In genomic region chr1:153486767-153487499, GRCm38 (mm10) we compare ENCODE assay signal across 8 mouse cellular contexts. TPM values are rescaled to one million over a fixed set of nuclear protein-coding genes. Genes with fewer than 3 reads are reported as not detected.
DNase-seq lines count a peak whose midpoint lies in the region; ATAC-seq and TF ChIP-seq lines count a peak whose summit lies in the region.

No protein-coding gene starts in this region.

- no peaks in the 10 kb centered on the region for H3K27me3 ChIP-seq in embryonic facial prominence, embryonic 15.5 days
- H3K27me3 ChIP-seq in heart, embryonic 15.5 days: no peaks in the 10 kb centered on the region
- H3K27me3 ChIP-seq in lung, postnatal 0 days (replicated peaks; ENCODE audit: insufficient read depth, low read length): no peaks in the 10 kb centered on the region

- no peak for TF ChIP-seq CTCF in lung, postnatal 0 days (IDR thresholded peaks at IDR 0.05)
- TF ChIP-seq CTCF in olfactory bulb, adult 2 months (IDR thresholded peaks at IDR 0.05; ENCODE audit: insufficient read depth, low read depth, low read length): no peak

- H3K9me3 ChIP-seq in embryonic facial prominence, embryonic 15.5 days (replicated peaks): no peaks in the 10 kb centered on the region
- no peaks in the 10 kb centered on the region for H3K9me3 ChIP-seq in heart, embryonic 15.5 days (replicated peaks)
- H3K9me3 ChIP-seq in lung, postnatal 0 days (ENCODE audit: low read length): no peaks in the 10 kb centered on the region

- no peak for TF ChIP-seq EP300 in lung, postnatal 0 days (IDR thresholded peaks at IDR 0.05)

- peak; percentile 69 for ATAC-seq in CD4-positive, CD25-positive, alpha-beta regulatory T cell, adult 4 months
- ATAC-seq in embryonic facial prominence, embryonic 15.5 days (ENCODE audit: insufficient number of reproducible peaks, low FRiP score, low TSS enrichment, low read depth): peak; percentile 74
- peak; percentile 75 for ATAC-seq in heart, embryonic 15.5 days (replicated peaks; ENCODE audit: insufficient number of reproducible peaks, insufficient read depth, low FRiP score, low read depth)
- peak; percentile 79 for ATAC-seq in lung, postnatal 0 days

- TF ChIP-seq POLR2A in olfactory bulb, adult 2 months (IDR thresholded peaks at IDR 0.05; ENCODE audit: insufficient read depth, low read depth, low read length): no peak

- peak overlapping the region; percentile 100 for H3K4me3 ChIP-seq in embryonic facial prominence, embryonic 15.5 days (replicated peaks)
- peak overlapping the region; percentile 99 for H3K4me3 ChIP-seq in heart, embryonic 15.5 days
- H3K4me3 ChIP-seq in lung, postnatal 0 days (ENCODE audit: low read depth, low read length): peak overlapping the region; percentile 86
- peak overlapping the region; percentile 96 for H3K4me3 ChIP-seq in olfactory bulb, adult 2 months (ENCODE audit: insufficient read depth, low read depth, low read length)

- WGBS in embryonic facial prominence, embryonic 15.5 days: under 1% methylated on average over 63 of the region's 64 CpGs
- WGBS in heart, embryonic 15.5 days: under 1% methylated on average over 64 of the region's 64 CpGs
- WGBS in lung, postnatal 0 days: under 1% methylated on average over 47 of the region's 64 CpGs
- WGBS in olfactory bulb, adult 2 months: under 1% methylated on average over 59 of the region's 64 CpGs

- H3K27ac ChIP-seq in embryonic facial prominence, embryonic 15.5 days (replicated peaks): peak overlapping the region; percentile 91
- H3K27ac ChIP-seq in heart, embryonic 15.5 days: peak overlapping the region; percentile 88
- H3K27ac ChIP-seq in lung, postnatal 0 days (ENCODE audit: low read length): peak overlapping the region; percentile 77
- peak overlapping the region; percentile 65 for H3K27ac ChIP-seq in olfactory bulb, adult 2 months (ENCODE audit: insufficient read depth, low read depth, low read length)

- H3K4me2 ChIP-seq in embryonic facial prominence, embryonic 15.5 days (replicated peaks): peak overlapping the region; percentile 64
- H3K4me2 ChIP-seq in heart, embryonic 15.5 days: peak overlapping the region; percentile 62
- peak overlapping the region; percentile 78 for H3K4me2 ChIP-seq in lung, postnatal 0 days (replicated peaks; ENCODE audit: low read depth, low read length)

- peak overlapping the region; percentile 90 for H3K9ac ChIP-seq in embryonic facial prominence, embryonic 15.5 days
- H3K9ac ChIP-seq in heart, embryonic 15.5 days: peak overlapping the region; percentile 99
- peak overlapping the region; percentile 84 for H3K9ac ChIP-seq in lung, postnatal 0 days (replicated peaks; ENCODE audit: low read depth)

- H3K4me1 ChIP-seq in embryonic facial prominence, embryonic 15.5 days: peaks cover 20% of the 10 kb centered on the region
- peaks cover 26% of the 10 kb centered on the region for H3K4me1 ChIP-seq in heart, embryonic 15.5 days (replicated peaks)
- H3K4me1 ChIP-seq in lung, postnatal 0 days (ENCODE audit: insufficient read depth, low read depth, low read length): peaks cover 6% of the 10 kb centered on the region; the same call in 1 of the 2 replicates
- no peaks in the 10 kb centered on the region for H3K4me1 ChIP-seq in olfactory bulb, adult 2 months (ENCODE audit: control insufficient read depth, insufficient read depth, low read length)

- peak; percentile 50 for DNase-seq in adipocyte (ENCODE audit: low spot score)
- peak; percentile 69 for DNase-seq in kidney, postnatal 14 days
- DNase-seq in lung, postnatal 0 days (ENCODE audit: low spot score): peak; percentile 74
- peak; percentile 71 for DNase-seq in thymus, postnatal 25 days

- peaks cover 8% of the 10 kb centered on the region; the same call in 1 of the 2 replicates for H3K36me3 ChIP-seq in embryonic facial prominence, embryonic 15.5 days
- peaks cover 8% of the 10 kb centered on the region; the same call in 1 of the 2 replicates for H3K36me3 ChIP-seq in heart, embryonic 15.5 days
- H3K36me3 ChIP-seq in lung, postnatal 0 days (ENCODE audit: insufficient read depth, low read length): no peaks in the 10 kb centered on the region

RNA-seq across cellular contexts. Expression of gene Dhx9, which starts 0.5 kb away (rescaled TPM):
- 10 to 100 TPM; 28.0 to 35.3 TPM for polyA plus RNA-seq in CD4-positive, CD25-positive, alpha-beta regulatory T cell, adult 4 months (2017; shearing (Covaris generic))
- 26.5 and 26.9 TPM in 2 replicates for polyA plus RNA-seq in embryonic facial prominence, embryonic 15.5 days (2015; fragmentation: Nextera tagmentation; extraction: Ambion mirVana)
- 17.2 and 18.1 TPM in 2 replicates for polyA plus RNA-seq in heart, embryonic 15.5 days (2015; fragmentation: Nextera tagmentation; extraction: Ambion mirVana)
- 14.0 and 16.3 TPM in 2 replicates for polyA plus RNA-seq in lung, postnatal 0 days (2015; fragmentation: Nextera tagmentation; extraction: Ambion mirVana)
- 152 TPM in 1 of 2 replicates, not detected in the other for polyA plus RNA-seq in olfactory bulb, adult 2 months (2012; ENCODE audit: insufficient read depth, insufficient read length, low replicate concordance, missing spikeins)

Comparison
In these comparisons a context has a peak if more than half of its experiments do, and no peak if none do; other contexts are left out.
1. Peak in every context shown above with its lines: DNase-seq, ATAC-seq, H3K4me3 ChIP-seq and H3K27ac ChIP-seq.